Mouse (Mus musculus) spleen, adult 2 months (tissue): Measurements from ENCODE around the gene Mettl7a1.

ENCODE experiments used
- CTCF ChIP-seq: fragments of 200-500 bp; IDR thresholded peaks from 2 replicates; pipeline ENCODE4 v1.5.1; 2011; ENCODE audit warnings: mild to moderate bottlenecking, inconsistent platforms; ENCODE audit not compliant: insufficient read depth, insufficient read length, insufficient replicate concordance; ENCODE audit errors: extremely low read depth
- POLR2A ChIP-seq: fragments of 200-500 bp; IDR thresholded peaks from 2 replicates; pipeline ENCODE4 v1.6.1; 2011; ENCODE audit warnings: low read depth, low read length, inconsistent platforms

DNA sequence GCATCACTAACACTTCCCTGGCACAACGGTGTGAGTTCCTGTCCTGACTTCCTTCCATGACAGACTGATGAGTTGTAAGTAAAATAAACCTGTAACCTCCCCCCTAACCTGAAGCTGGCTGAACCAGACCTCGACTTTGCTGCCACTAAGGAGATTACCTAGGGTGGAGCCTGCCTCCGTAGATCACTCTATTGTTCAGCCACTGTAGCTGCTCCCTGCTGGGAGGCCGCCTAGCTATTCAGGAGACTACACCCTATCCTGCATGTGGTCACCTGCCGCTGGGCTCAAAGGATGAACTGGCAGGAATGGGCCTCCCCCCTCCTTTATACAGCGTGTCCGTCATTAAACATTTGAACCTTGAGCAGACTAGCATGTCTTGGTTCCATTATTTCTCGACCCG, 34.2 kb upstream of the Mettl7a1 start:
- no peak for TF ChIP-seq CTCF
- no peak for TF ChIP-seq POLR2A
